Mouse (Mus musculus) B cell, adult (primary cell): ENCODE results near the gene Gm37419. TPM values are rescaled to one million over a fixed set of nuclear protein-coding genes. Genes with fewer than 3 reads are reported as not detected.

Source experiments
- total RNA-seq: library from RNA; stranded (reverse); gene quantifications from 4 replicates; pipeline ENCODE4 v1.2.4, GENCODE M21; 2023; ENCODE audit not compliant: inconsistent age

Gm37419 gene
- not detected in 4 replicates for total RNA-seq

DNA sequence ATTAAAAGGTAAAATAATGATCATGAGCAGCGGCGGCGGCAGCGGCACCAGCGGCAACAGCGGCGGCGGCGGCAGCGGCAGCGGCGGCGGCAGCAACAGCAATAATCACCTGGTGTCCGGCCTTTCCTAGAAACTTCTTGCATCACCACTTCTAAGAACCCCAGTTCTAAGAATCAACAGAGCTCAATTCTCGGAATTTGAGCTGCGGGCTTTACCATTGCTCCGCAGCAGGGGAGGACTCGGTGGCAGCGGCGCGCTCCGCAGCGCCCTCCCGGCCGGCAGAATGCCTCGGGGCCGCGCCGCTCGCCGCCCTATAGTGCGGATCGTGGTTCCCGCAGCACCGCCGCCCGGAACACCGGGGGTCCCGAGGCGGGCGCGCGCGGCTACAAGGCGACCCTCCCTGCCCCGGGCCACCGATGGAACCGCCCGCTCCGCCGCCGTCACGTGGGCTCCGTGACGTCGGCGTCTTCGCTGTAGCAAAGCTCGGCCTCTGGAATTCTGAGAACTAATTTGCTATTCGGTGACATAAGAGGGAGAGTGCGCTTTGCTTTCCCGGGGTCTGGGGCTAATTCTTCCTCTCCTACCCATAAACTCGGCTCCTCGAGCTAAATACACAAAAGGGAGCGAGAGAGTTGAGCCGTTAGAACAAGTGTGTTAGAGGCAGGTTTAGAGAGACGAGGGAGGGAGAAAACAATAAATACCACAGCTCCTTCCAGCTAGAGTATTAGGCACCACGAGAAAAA lies at the start of gene Gm37419, which contains the start of gene Bcl6:
TSS of gene Gm37419 (plus strand) at position 17 of the 743 bp plus-strand sequence.
TSS of gene Bcl6 (minus strand) at position 387 of the 743 bp plus-strand sequence.

Other genes starting within 250 kb of the Gm37419 start
- not detected in 4 replicates for gene Sst, start 97.5 kb upstream of the Gm37419 start, total RNA-seq
- not detected in 4 replicates for gene Rtp2, start 56.1 kb upstream of the Gm37419 start, total RNA-seq
- gene Bcl6, start 370 bp downstream of the Gm37419 start, total RNA-seq = 70.8 to 75.9 TPM (median 73.5 TPM) in 4 replicates